ENCODE assay signal across 10 mouse cellular contexts in the genomic region with DNA sequence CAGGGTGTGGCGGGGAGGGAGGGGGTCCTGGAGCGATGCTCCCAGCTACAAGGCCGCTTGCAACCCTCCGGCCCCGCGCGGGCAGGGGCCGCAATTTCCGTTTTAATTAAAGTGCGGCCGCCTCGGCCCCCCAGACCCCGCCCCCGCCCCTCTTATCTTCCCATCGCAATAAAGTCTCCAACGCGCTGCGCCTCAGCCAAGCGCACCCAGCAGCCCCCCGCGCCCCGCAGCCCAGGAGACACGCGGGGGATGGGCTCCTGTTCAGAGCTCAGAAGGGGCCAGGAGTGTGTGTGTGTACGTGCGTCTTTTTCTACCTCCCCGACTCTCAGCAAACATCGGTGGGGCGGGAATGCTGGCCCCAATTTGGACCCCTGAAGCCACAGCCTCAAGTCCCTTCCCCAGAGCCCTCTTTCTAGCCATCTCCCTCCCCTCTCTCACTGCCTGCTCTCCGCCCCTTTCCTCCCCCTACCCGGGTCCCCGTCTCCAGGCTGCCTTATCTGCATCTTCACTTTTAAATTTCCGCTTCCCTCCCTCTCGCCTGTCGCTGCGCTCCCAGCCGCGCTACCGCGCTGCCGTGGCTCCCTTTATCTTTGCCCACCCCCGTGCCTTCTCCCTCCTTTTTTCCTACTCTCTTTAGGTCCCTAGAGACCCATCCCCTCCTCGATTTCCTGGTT. TPM values are rescaled to one million over a fixed set of nuclear protein-coding genes. Genes with fewer than 3 reads are reported as not detected.
DNase-seq lines count a peak whose midpoint lies in the region; ATAC-seq lines count a peak whose summit lies in the region.
"Had no signal": no experiment of that assay in that cellular context is flagged by ENCODE, and none has a peak within 500 bp of the region (broad histone marks: within the 10 kb centered on the region; RNA-seq: fewer than 3 reads in every experiment).

A gene (minus strand): TSS at position 51 of the 674 bp plus-strand sequence.

- H3K9me3 ChIP-seq in heart, embryonic 15.5 days (replicated peaks) = no peaks in the 10 kb centered on the region
- H3K9me3 ChIP-seq in embryonic facial prominence, embryonic 11.5 days (replicated peaks; ENCODE audit: control insufficient read depth, low read length) = no peaks in the 10 kb centered on the region
- H3K9me3 ChIP-seq in intestine, embryonic 16.5 days (ENCODE audit: control insufficient read depth, low read length) = no peaks in the 10 kb centered on the region
- H3K9me3 ChIP-seq in neural tube, embryonic 11.5 days (ENCODE audit: control insufficient read depth, low read length) = no peaks in the 10 kb centered on the region

- H3K4me2 ChIP-seq in heart, embryonic 15.5 days = peak within 1 kb of the TSS; percentile 64
- peak within 1 kb of the TSS; percentile 34 for H3K4me2 ChIP-seq in embryonic facial prominence, embryonic 11.5 days (ENCODE audit: low read depth, low read length)
- H3K4me2 ChIP-seq in intestine, embryonic 16.5 days (ENCODE audit: low read depth, low read length) = peak within 1 kb of the TSS; percentile 40
- peak within 1 kb of the TSS; percentile 25 for H3K4me2 ChIP-seq in neural tube, embryonic 11.5 days (ENCODE audit: low read depth)

- no peaks in the 10 kb centered on the region for H3K36me3 ChIP-seq in heart, embryonic 15.5 days
- H3K36me3 ChIP-seq in embryonic facial prominence, embryonic 11.5 days (replicated peaks; ENCODE audit: control insufficient read depth, insufficient read depth, low read depth, low read length) = no peaks in the 10 kb centered on the region
- H3K36me3 ChIP-seq in intestine, embryonic 16.5 days (ENCODE audit: control insufficient read depth, insufficient read depth, low read length) = no peaks in the 10 kb centered on the region
- no peaks in the 10 kb centered on the region for H3K36me3 ChIP-seq in neural tube, embryonic 11.5 days (ENCODE audit: control insufficient read depth, insufficient read depth, low read length)

- H3K4me1 ChIP-seq in heart, embryonic 15.5 days (replicated peaks) = peaks cover 35% of the 10 kb centered on the region
- peaks cover 10% of the 10 kb centered on the region for H3K4me1 ChIP-seq in embryonic facial prominence, embryonic 11.5 days (ENCODE audit: control insufficient read depth, insufficient read depth, low read length)
- peaks cover 20% of the 10 kb centered on the region for H3K4me1 ChIP-seq in intestine, embryonic 16.5 days (ENCODE audit: control insufficient read depth, insufficient read depth, low read length)
- peaks cover 8% of the 10 kb centered on the region for H3K4me1 ChIP-seq in neural tube, embryonic 11.5 days (ENCODE audit: control insufficient read depth, insufficient read depth, low read length)

- H3K9ac ChIP-seq in heart, embryonic 15.5 days = no peak within 1 kb of the TSS
- no peak within 1 kb of the TSS for H3K9ac ChIP-seq in embryonic facial prominence, embryonic 11.5 days (replicated peaks; ENCODE audit: low read length)
- no peak within 1 kb of the TSS for H3K9ac ChIP-seq in intestine, embryonic 16.5 days (ENCODE audit: low read depth, low read length)
- H3K9ac ChIP-seq in neural tube, embryonic 11.5 days (ENCODE audit: low read length) = no peak within 1 kb of the TSS

- WGBS in heart, embryonic 15.5 days = under 1% methylated on average over 43 of the region's 43 CpGs
- WGBS in embryonic facial prominence, embryonic 11.5 days = under 1% methylated on average over 43 of the region's 43 CpGs
- WGBS in intestine, embryonic 16.5 days = 1% methylated on average over 43 of the region's 43 CpGs
- WGBS in neural tube, embryonic 11.5 days = under 1% methylated on average over 32 of the region's 43 CpGs

- no peak for DNase-seq in heart, adult 8-10 months (ENCODE audit: low spot score)
- no peak for DNase-seq in embryonic facial prominence, embryonic 11.5 days (ENCODE audit: low spot score)
- no peak for DNase-seq in neural tube, embryonic 11.5 days (ENCODE audit: low spot score)
- no peak for DNase-seq in cerebellum, adult 9-10 months
- DNase-seq in spleen, postnatal 36 days (ENCODE audit: low spot score in 2 of 2) = no peak
- no peak for DNase-seq in layer of hippocampus, adult 9-11 months
- DNase-seq: gastrocnemius, postnatal 36 days had no signal

- peaks cover 95% of the 10 kb centered on the region for H3K27me3 ChIP-seq in heart, embryonic 15.5 days
- H3K27me3 ChIP-seq in embryonic facial prominence, embryonic 11.5 days (ENCODE audit: control insufficient read depth, insufficient read depth, low read length) = peaks cover 78% of the 10 kb centered on the region
- H3K27me3 ChIP-seq in intestine, embryonic 16.5 days (replicated peaks; ENCODE audit: control insufficient read depth, insufficient read depth, low read length) = peaks cover 78% of the 10 kb centered on the region
- peaks cover 93% of the 10 kb centered on the region for H3K27me3 ChIP-seq in neural tube, embryonic 11.5 days (ENCODE audit: control insufficient read depth, insufficient read depth, low read length)

- H3K27ac ChIP-seq in heart, embryonic 15.5 days = no peak within 1 kb of the TSS
- no peak within 1 kb of the TSS for H3K27ac ChIP-seq in embryonic facial prominence, embryonic 11.5 days (replicated peaks; ENCODE audit: low read depth, low read length)
- H3K27ac ChIP-seq in intestine, embryonic 16.5 days (ENCODE audit: low read length) = no peak within 1 kb of the TSS; the same call in 1 of the 2 replicates
- H3K27ac ChIP-seq in neural tube, embryonic 11.5 days (ENCODE audit: low read depth, low read length) = no peak within 1 kb of the TSS

- no peak; the same call in 1 of the 2 replicates for ATAC-seq in heart, embryonic 15.5 days (replicated peaks; ENCODE audit: insufficient number of reproducible peaks, insufficient read depth, low FRiP score, low read depth)
- ATAC-seq in embryonic facial prominence, embryonic 11.5 days (replicated peaks; ENCODE audit: insufficient number of reproducible peaks, low FRiP score, low TSS enrichment, low read depth) = 0 out of 2 replicates have a peak, but pooled peaks have one; percentile 29
- no peak for ATAC-seq in intestine, embryonic 16.5 days
- no peak for ATAC-seq in neural tube, embryonic 11.5 days (ENCODE audit: insufficient read depth, low FRiP score, low TSS enrichment)

- peak within 1 kb of the TSS; percentile 45 for H3K4me3 ChIP-seq in heart, embryonic 15.5 days
- peak within 1 kb of the TSS; percentile 25 for H3K4me3 ChIP-seq in embryonic facial prominence, embryonic 11.5 days (ENCODE audit: low read depth, low read length)
- H3K4me3 ChIP-seq in intestine, embryonic 16.5 days (ENCODE audit: low read length) = peak within 1 kb of the TSS; percentile 27
- peak within 1 kb of the TSS; percentile 13 for H3K4me3 ChIP-seq in neural tube, embryonic 11.5 days (ENCODE audit: low read depth, low read length)

RNA-seq across cellular contexts. Expression of the gene that starts here (rescaled TPM):
- 0.37 and 0.68 TPM in 2 replicates for polyA plus RNA-seq in heart, embryonic 15.5 days (2015; fragmentation: Nextera tagmentation; extraction: Ambion mirVana)
- not detected for total RNA-seq in heart, adult 8-10 months (2022)
- 0.40 and 0.62 TPM in 2 replicates for polyA plus RNA-seq in embryonic facial prominence, embryonic 11.5 days (2014; fragmentation: Nextera tagmentation; extraction: Ambion mirVana)
- polyA plus RNA-seq in intestine, embryonic 16.5 days (2015; fragmentation: Nextera tagmentation; extraction: Ambion mirVana) = 0.95 and 1.5 TPM in 2 replicates
- 0.20 TPM in 1 of 2 replicates, not detected in the other for polyA plus RNA-seq in neural tube, embryonic 11.5 days (2014; fragmentation: Nextera tagmentation; extraction: Ambion mirVana)
- total RNA-seq: gastrocnemius, postnatal 36 days; megakaryocyte-erythroid progenitor cell, adult 5-6 weeks had no signal

Comparison
In these comparisons a context has a peak if more than half of its experiments do, and no peak if none do; other contexts are left out.
1. Peak in ATAC-seq, H3K4me3 ChIP-seq and H3K4me2 ChIP-seq in embryonic facial prominence, embryonic 11.5 days; RNA of the gene not detected or under 1 TPM.